Mouse (Mus musculus): Measurements from ENCODE around the gene Btbd35f1.
"Not testable (repeated sequence)": the region's sequence is repeated elsewhere in the genome, so short reads cannot be mapped to it uniquely, and the experiment has no call there.

The Btbd35f1 gene

DNA sequence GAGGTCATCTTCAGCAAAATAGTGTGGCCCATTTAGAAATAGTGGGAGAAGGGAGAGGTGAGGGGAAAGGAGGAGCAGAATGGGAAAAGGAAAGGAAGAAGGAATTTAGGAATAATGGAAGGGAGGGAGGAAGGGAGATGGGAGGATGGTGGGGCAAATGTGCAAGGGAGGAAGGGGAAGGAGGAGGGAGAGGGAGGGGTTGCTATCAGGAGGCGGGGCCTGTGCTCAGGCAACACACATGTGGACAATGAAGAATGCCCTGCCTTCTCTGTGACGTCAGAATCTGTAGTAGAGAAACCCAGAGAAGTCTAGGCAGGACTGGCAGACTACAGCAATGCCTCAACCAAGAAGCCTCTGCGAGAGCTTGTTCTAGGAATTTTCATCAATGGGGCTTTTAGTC is at the start of gene Btbd35f1:
Gene Btbd35f1 (plus strand): TSS at position 301 of the 400 bp plus-strand sequence.
- not testable (repeated sequence) for DNase-seq

DNA sequence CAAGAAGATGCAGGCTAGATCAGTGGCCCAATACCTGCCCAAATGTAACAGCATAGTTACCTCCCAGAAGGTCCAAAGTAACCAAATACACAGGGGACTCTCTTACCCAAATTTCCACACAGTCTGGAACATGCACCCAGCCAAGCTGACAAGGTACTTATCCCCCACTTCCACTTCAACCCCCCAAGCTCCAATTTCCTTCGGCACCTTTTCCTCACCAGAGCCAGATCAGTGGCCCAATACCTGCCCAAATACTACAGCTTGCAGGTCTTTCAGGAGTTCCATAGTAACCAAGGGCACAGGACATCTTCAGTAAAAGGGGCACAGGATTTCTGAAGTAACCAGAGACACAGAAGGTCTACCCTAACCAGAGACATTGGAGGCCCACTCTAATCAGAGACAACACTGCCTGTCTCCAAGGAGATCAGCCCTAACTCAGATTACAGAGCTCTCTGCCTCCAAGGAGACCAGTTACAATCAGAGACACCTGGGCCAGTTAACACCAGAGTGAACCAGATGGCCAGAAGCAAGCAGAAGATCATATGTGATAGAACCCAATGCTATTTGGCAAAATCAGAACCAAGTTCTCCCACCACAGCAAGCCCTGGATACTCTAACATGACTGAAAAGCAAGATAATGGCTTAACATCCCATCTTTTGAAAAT is 31.2 kb downstream of the Btbd35f1 start:
- not testable (repeated sequence) for DNase-seq

DNA sequence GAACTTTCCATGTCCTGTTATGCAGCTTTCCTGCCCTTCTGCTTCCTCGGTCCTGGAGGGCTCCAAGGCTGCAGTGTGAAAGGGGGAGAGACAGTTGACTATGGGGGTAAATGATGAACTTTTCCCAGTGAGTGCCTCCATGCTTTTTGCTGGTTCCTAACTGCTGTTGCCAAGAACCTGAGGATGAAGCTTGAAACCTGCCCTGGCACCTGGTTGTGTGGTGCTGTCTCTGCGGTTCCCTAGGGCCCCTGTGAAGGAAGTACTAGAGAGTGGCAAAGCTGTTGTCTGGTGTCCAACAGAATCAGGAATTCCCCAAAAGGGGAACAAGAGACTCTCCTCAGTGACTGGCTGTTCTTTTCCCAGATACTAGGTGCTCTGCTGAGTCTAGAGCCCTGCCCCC is 41.2 kb downstream of the Btbd35f1 start:
- not testable (repeated sequence) for DNase-seq

DNA sequence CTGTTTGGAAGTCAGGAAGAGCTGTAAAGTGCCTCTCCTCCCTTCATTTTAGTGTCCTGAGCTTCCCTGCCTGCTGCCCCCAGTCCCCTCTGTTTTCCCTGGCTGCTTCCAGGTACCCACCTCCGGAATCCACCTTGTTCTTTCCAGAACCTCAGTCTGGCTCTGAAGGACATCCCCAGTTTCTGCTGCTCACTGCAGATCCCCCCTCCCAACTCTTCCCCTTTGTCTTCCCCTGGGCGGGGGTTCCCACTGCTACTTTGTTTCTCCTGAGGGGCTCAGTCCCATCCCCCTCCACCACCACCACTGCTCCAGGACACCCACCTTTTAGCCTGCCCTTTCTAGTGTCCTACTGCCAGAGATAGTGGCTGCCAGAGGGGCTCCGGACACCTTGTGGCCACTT is 41.6 kb downstream of the Btbd35f1 start:
- not testable (repeated sequence) for DNase-seq
